Mouse (Mus musculus) megakaryocyte-erythroid progenitor cell, adult 5-6 weeks (primary cell): Measurements from ENCODE around the gene Daam1. TPM values are rescaled to one million over a fixed set of nuclear protein-coding genes. Genes with fewer than 3 reads are reported as not detected.
A peak's percentile ranks its signal among the peaks of the same experiment; 100 is the strongest.

Source experiments
- ATAC-seq: replicated peaks from 2 replicates; pipeline ENCODE4 v1.8.0; 2016; ENCODE audit warnings: mild to moderate bottlenecking, inconsistent platforms; ENCODE audit not compliant: severe bottlenecking, poor library complexity, low FRiP score, low TSS enrichment
- total RNA-seq, 2 experiments: library from RNA; stranded (forward) in 1 of 2; stranded (reverse) in 1 of 2; fragments of 200-1000, 215-1000 nt in 1 of 2; fragments of >200 nt in 1 of 2; fragmentation: Nextera tagmentation in 1 of 2; gene quantifications; 2 replicates each; pipeline ENCODE4 v1.2.3; 2014 to 2017

The Daam1 gene
- total RNA-seq, 2 experiments from 2014 or later: 34.9 to 45.9 TPM

DNA sequence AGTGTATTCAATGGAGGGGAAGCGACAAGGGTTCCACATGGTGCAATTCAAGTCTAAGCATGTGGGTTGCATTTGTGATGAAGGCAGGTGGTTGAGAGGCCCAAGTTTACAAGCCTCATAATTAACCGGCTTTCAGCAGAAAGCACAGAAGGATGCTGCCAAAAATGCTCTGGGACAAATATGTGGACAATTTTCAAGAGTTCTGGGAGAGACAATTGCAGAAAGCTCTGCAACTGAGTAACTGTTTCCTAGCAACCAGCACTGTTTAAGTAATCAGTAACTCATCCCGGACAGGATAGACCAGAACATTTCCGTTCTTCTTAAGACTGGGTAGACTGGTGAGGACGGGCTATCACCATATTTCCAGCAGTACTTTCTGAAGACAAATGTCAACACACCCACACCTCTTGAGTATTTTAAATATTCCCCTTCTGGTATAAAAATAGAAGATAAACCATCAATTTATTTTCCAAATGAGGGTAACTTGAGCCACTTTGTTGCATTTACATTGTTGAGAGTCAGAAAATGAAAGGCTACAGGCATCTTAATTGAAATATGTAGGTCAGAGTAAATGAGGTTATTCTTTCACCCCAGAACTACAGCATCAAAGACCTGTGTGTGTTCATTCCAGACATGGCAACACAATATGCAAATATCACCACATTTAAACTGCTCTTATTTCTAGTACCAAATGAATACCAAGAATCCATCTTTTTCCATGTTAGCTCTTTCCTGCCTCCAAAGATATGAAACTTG is 123.5 kb downstream of the Daam1 start:
- no peak for ATAC-seq

DNA sequence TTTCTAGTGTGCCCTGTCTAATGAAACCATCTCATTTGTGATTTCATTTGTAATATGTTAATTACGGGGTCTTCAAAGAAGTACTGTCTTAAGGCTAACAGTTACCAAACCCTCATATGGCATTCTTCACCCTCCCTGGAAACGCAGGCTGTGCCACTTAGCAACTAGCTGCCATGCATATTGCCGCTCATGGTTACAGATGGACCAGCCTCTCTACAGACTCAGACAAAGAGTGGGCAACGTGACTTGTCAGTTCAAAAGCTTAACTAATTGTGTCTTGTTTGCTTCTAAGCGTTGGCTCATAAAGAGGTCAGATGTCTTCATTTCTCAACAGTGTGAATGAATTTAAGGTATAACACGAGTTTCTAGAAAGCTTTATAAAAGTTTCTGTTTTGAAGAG is 126.1 kb downstream of the Daam1 start:
- ATAC-seq: no peak

DNA sequence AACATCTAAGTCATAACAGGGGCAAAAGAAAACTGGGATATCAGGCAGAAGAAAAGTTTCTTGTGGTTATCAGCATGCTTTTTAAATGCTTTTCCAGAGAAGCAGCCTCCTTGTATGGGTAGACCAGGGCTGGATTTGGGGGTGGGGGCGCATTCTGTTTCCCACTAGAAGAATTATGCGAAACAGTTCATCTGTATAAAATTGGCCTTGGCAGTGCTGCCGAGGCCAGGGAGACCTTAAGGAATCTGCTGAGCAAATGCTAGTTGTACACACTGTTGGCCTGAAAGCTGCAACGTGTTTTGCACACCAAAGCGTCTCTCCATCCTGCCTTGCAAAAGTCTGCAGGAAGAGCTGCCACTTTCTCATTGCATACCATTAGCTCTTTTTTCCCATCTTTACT is 126.6 kb downstream of the Daam1 start:
- no peak for ATAC-seq

DNA sequence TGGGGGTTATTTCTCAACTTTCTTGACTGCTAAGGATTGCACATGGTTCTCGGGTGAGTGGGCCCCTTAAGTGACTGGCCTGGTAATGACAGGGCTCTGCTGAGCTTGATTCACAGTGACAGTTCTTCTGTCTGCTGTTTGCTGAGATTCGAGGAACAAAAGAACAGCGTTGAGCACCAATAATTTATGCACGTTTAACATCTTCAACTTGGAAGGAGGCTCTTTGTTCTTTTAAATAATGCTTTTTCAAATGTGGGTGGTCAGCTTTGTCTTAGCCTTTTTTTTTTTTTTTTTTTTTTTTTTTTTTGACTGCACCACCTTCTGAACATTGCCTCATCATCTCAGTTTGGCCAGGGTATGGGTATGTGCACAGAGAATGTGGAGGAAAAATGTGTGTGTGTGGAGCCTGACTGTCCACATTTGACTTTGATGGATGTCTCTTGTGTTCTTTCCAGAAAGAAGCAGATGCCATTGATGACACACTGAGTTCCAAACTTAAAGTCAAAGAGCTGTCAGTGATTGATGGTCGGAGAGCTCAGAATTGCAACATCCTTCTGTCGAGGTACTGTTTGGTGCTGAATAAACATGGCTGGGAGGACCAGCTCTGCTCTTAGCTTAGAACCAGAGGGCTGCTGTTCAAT is 128.6 kb downstream of the Daam1 start:
- no peak for ATAC-seq

DNA sequence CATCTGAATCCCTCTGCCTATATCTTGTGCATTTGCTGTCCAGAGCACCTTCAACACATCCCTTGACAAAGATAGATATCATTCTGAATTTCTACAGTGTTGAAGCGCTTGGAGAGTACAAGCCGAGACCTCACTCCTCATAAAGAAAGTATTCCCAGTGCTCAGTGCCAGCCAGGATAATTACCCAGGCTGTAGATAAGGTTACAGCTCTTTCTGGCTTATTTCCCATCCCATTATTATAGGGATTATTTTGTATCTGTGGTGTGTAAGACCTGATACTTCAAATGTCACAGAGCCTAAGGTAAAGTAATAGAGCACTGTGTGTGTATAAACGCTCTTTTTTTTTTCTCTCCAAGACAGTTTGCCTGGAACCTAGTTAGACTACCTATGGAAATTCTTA is 130.8 kb downstream of the Daam1 start:
- no peak for ATAC-seq

DNA sequence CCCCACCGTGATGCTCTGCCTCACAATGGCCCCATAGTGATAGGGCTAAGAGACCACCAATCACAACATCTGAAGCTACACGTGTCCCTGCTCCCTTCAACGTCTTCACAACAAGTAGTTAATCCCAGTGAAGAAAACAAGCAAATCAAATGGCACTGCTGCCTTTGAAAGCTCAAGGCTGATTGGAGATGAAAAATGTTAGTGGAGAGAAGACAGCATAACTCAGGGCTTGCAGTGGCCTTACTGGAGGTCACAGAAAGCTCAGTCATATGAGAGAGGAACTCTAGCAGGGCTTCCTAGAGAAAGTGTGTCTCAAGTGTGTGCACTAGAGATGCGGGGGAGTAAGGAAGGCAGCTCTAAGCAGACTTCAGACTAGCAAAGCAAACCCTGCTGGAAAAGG is 131.7 kb downstream of the Daam1 start:
- ATAC-seq: no peak

DNA sequence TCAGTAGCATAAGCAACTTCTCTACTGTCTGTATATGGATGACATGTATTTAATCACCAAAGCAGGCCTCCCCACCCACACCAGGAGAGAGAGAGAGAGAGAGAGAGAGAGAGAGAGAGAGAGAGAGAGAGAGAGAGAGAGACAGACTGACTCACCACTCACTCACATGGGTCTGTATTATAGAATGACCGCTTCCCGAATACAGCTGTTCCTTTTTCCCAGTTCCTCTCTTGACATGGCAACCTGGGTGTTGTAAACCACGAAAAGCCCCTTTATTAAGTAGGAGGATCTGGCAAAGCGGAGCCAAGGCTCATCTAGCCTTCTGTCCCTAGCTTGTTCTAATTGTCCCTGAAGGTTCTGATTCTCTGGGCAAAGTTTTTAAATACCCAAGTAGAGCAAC is 137.7 kb downstream of the Daam1 start:
- ATAC-seq: no peak

DNA sequence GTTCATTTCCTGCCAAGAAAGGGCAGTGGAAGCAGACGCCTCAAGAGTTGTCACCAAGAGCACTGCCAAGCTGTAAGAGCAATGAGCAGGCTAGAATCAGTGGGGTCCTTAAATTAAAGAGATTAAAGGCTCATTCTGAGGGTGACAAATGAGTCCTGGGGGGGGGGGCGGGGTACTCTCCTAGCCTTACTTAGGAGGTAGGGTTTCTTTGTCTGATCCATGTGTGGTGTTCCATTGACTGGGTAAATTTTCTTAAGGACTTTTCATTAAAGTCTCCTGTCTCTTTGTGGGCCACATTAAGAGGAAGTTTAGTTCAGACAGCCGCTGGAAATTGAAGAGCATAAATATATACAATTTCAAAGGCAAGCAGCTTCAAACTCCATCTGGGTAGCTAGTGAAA is 138.1 kb downstream of the Daam1 start:
- no peak for ATAC-seq

DNA sequence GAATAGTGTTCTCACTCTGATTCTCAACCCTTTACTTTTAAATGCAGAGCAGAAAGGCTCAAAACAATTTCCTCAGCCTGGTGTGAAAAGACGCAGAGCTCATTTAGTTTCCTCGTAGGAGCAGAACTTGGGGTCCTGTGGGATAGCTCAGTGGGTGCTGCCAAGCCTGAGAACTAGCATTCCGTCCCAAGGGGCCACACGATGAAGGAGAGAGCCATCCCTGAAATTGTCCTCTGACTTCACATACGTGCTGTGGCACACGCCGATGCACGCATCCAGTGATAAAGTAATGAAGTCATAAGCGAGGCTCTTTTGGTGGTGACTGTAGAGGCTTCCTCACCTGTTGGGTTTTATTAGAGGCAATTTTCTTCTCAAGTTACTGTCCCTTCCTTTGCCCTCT is 138.6 kb downstream of the Daam1 start:
- ATAC-seq: no peak

DNA sequence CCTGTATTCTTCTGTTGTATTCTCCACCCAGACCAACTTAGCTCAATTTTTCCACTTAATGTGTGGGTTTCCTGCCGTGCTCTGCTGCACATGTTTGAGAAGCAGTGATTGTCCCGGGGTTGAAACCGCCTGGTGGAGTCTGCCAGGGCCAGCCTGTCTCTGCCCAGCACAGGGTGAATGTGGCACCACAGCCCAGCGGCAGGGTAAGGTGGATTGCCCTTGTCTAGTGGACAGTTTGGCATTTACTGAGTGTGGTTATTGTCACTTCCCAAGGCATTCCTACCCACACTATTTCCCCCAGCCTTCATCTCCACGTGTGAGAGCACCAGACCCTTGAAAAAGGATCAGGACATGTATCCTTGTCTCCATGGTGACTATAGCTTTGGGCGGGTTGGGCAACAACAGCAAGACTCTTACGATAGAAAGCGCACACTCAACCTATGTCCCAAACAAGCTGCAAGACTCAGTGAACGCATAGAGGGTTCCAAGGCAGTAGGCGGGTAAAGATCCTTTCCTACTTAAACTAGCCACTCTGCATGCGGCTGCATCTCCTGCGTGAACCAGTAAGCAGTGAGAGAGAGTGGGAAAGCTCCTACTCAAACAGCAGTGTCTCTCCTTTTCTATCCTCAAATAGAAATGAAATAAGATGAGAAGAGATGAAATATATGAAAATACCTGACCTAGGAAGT is 139.2 kb downstream of the Daam1 start:
- 0 out of 2 replicates have a peak, but pooled peaks have one; percentile 18 for ATAC-seq

DNA sequence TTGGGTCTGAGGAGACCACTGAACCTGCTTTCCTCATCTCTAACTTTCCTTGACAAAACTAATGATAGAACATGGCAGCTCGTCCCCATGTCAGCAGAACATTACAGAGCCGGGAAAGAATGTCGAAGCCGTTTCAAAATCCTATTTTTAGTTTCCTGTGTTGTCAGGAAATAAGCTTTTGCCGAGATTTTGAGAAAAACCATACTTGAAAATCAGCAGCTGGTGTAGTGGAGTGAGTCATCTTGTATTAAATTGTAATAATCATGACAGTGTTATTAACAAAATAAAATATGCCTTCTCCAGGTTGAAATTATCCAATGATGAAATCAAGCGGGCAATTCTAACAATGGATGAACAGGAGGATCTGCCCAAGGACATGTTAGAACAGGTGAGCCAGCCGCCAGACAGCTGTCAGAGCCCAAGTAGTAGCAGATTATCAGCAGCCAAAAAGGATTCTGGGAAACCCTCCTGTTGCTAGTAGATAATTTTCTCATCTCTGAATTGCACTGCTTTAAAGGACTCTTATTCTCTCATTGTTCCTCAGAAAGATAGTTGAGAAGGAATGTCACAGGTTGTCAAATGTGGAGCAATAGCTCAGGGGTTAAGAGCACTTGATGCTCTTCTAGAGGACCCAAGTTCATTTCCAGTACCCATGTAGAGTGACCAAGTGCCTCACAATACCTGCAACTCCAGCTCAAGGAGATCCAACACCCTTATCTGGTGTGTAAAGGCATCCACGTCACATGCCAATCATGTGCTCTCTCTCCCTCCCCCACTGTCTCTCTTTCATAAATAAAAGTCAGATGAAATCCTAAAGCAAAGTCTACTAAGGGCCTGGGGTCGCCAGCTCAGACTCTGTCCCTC is 140.1 kb downstream of the Daam1 start:
- peak; percentile 68 for ATAC-seq

DNA sequence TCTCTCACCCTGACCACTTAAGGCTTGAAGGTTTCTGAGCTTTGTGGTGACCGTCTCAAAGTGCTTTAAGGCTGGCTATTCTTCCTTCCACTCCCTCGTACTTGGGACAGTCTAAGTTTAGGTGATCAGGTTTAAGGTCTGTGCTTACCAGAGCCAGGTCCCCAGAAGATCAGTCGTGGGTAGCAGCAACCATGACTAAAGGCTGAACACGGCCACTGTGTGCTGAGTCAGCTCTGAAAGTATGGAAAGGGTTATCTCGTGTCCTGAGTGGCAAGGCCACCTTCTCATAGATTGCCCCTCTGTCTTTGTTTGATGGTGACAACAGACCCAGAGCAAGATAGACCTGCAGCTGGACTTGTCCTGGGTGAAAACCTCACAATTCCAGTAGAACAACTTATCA is 141.2 kb downstream of the Daam1 start:
- no peak for ATAC-seq

DNA sequence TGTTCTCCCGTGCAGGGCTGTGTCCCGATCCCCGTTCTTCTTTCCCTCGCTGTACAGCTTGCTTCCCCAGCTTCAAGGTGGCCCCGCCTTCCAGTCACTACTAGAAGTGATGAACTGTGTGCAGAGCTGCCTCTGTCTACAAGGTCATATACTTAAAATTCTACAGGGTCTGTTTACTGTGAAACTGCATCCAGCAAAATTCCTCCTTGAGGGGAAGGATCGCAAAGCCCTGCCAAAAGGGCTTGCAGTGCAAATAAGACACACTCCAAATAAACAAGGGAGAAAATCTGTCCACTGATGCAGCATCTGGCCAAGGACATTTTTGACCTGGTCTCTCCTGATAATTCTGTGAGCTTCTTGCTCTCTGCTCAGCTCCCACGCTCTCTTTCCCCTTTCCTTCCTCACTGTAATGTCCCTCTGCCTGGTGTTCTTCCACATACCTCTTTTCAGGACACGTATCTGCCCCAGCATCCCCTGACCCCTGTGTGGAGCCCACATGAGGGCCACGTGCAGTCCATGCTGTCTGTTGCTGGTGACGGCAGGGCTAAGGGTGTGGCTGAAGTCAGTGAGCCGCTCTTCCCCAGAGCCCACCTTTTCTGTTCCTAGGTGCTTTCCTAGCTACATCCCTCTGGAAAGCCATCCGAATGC is 141.9 kb downstream of the Daam1 start:
- no peak for ATAC-seq

DNA sequence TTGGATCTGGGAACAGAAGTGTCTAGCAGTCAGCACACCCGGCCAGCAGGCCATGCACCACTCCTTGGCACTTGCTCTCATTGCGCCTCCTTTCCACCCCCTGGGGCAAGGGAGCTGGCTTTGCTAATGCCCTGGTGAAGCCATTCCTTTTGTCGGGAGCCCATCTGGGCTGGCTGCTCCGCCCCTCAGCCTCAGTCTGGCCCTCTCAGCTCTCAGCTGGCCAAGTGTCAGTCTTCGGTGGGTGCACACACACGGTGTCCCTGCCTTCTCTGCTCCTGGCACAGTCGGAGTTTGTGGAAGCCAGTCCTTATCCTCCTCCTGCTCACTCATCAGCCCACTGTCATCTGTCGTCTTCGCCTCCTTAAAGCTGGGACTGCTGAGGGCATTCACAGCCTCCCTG is 142.7 kb downstream of the Daam1 start:
- ATAC-seq: no peak

DNA sequence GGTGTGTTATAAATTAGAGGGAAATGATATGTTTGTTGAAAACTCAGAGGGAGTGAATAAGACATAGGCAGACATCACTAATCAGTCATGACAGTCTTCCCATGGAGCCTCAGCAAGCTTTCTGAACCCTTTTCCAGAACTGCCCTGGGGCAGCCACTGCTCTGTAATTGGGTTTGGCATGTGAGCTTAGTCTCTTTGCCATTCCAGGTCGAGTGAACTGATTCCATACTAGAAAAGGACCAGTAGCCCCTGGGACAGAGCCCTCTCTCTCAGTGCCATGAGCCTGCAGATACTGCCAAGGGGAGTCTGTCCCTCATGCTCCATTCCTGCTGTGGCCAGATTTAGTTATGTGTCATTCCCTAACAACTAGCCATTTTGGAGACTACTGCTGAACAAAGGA is 144.7 kb downstream of the Daam1 start:
- ATAC-seq: no peak

DNA sequence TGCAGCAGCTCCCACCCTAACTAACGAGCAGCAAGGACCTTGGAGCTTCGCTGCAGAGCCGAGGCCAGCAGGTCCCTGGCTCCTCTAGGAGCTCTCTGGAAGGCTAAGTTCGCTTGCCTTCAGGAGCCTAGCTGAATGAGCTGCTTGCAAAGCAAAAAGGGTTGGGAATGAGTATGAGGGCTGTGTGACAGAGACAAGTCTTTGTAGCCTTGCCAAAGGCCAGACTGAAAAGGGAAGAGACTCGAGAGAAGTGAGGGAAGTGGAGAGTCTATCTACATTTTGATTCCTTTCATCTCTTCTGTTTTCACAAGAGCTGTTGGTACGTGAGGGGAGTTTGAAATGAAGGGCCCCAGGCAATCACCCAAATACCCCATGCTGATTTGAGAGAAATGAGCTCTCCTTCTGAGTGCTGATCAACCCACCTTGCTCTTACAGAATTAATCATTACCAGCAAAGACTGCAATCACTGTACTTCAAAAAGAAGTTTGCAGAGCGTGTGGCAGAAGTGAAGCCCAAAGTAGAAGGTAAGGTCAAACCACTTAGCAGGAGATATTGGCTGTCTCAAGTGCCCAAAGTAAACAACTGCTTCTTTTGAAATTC is 145.6 kb downstream of the Daam1 start:
- no peak for ATAC-seq

DNA sequence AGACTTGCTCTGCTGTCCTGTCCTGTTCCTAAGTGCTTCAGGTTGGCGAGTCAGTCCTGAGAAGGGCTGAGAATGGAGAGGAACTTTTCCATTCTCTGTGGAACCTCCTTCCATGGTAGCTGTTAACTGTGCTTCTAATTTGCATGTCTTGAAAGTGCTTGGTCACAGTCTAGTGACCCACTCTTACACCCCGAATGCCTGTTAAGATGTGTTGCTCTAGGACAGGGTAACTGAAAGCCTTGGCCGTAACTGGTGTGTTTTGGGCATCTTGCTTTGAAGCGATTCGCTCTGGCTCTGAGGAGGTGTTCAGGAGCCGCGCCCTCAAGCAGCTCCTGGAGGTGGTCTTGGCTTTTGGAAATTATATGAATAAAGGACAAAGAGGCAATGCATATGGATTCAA is 146.5 kb downstream of the Daam1 start:
- ATAC-seq: no peak

DNA sequence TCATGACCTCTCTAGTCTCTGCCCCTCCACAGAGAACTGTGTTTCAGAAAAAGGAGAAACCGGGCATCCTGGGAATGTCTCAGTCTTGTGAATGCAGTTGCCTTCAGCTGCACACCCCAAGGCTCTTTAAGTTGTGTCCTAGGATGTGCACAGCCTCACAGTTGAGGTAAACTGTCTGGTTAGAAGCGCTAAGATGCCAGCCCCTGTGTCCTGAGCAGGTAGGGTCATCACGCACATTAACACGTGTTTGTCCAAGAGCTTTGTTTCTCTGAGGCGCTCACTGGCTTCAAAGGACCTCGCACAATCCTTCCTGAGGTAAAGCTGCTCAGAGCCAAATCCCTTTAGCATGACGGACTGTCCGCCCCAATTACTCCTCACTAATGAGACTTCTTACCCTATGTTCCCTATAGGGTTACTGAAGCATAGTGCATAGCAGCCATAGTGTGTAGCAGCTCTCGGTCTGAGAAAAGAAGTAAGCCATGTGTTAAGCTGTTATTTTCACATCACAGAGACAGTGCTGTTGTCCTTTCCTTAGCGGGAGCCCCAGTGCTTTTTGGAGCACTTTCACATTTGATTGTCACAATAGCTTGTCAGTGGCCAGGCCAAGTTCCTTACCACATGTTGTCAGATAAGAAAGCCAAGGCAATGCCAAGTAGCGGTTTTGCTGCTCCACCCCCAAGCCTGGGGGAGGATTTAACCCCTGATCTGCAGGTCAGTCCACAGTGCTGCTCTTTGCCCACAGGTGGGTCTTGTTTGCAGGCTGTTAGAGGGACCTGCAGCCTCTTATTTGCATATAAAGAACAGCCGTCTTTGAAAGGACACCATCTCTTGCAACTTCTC is 147.9 kb downstream of the Daam1 start:
- ATAC-seq: peak; percentile 95
